Mouse (Mus musculus) telencephalon, adult 2 months (tissue): ENCODE measurements at regions not wholly inside any gene's neighbourhood (a gene's known extent, or its start where the extent isn't known, plus 50 kb on each side); places are given as distances from the start of the nearest gene placed in this dataset.
A peak's percentile ranks its signal among the peaks of the same experiment; 100 is the strongest.

Experiments used
- DNase-seq: peaks from one replicate; pipeline ENCODE4 v3.0.0-alpha.2; 2011; ENCODE audit warnings: low read depth, low spot score

DNA sequence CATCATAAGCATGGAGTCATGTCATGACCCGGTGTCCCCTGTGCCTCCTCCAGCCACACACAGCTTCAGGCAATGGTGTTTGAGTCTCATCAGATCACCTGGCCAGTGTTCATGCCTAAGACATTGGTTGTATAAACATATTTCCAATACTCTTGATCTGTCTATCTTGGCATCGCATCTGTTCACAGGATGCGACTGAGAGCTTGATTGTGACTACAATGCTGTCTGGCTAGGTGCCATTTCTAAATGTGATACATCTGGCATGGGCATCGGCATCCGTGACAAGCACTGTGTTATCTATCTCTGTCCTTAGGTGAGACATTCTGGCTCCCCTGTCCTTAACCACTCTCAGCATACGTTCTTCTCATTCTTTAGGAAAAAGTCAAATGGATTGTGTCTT lies 102.3 kb upstream of the Fut8 start:
- DNase-seq, result no peak

GRCm38 (mm10) chr12:77135067-77135466 lies 102.9 kb upstream of the Fut8 start:
- DNase-seq, result no peak

DNA sequence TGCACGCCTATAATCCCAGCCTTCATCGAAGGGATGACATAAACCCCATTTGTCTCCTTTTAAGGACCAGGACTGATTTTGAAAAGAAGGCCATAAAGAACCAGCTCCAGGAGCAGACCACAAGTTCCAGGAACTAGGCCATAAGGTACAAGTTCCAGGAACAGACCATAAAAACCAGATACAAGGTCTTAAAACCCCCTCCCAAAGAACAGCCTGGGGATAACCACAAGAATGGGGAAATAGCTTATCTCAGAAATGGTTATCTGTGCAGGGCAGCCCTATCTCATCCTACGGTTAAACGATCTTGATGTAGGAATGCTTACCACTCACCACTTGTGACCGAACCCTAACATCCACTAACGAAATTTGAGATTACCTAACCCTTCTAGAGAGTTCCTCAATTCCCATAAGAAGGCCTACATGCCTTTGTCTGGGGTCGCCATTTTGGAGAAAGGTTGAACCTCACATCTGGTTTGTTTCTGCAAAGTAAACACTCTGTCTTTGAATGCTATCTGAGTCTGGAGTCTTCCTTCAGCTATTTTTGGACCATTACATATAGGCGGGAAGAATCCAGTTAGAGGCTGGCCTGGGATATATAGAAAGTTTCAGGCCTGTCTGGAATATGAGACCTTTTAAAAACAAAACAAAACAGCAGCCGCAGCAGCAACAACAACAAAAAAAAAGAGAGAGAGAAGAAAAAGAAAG lies 103.5 kb upstream of the Fut8 start:
- no peak for DNase-seq

GRCm38 (mm10) chr12:77133465-77134305 lies 104.2 kb upstream of the Fut8 start:
- DNase-seq, result no peak

DNA sequence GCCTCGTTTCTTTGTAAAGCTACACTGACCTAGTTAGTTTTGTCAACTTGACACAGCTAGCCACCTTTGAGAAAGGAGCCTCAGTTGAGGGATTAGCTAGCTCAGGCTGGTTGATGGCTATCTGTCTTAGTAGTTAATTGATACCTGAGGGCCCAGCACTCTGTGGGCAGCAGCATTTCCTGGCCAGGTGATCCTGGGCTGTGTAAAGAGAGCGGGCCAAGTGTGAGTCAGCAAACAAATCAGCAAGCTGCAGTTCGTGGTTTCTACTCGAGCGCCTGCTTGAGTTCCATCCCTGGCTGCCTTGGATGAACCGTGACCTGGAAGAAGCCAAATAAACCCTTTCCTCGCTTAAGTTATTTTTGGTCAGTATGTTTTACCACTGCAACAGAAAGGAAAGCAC lies 106.6 kb upstream of the Fut8 start:
- DNase-seq, result no peak

- peak; percentile 22 for DNase-seq
Measured at GRCm38 (mm10) chr12:77130526-77130925, 107.4 kb upstream of the Fut8 start.

GRCm38 (mm10) chr12:77124267-77124666 lies 113.7 kb upstream of the Fut8 start:
- DNase-seq, result no peak

GRCm38 (mm10) chr12:77113516-77113915 lies 124.4 kb upstream of the Fut8 start:
- no peak for DNase-seq

DNA sequence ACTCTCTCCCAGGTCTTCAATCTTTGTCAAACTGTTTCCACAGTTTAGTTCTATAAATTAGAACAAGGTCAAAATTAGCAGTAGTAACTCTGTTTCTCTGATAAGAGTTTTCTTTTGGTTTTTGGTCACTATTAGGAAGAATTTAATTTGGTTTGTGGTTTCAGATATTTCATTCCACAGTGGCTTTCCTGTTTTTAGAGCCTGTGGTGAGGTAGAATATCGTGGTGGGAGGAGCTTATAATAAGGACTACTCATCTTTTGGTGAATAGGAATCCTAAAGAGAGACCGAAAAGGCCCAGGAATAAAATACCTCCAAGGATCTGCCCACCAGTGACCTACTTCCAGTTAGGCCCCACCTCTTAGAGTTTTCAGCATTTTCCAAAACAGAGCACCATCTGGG lies 125.8 kb upstream of the Fut8 start:
- DNase-seq, result no peak

DNA sequence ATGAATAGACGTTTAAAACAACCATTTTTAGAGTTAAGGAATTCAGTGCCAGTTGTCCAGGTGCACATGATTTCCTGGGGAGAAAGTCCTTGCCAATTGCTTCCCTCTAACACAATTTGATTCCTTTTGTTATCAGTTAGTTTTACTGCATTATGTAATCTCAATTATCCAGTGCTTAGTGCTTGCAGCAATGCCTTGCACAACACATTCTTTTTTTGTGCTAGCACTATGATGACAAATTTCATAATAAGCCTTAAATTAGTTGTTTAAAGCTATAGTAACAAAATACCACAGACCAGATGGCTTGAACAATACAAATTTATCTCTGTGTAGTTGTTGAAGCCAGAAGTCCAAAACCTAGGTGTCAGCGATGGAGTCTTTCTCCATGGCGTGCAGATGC lies 130.7 kb upstream of the Fut8 start:
- peak; percentile 41 for DNase-seq

DNA sequence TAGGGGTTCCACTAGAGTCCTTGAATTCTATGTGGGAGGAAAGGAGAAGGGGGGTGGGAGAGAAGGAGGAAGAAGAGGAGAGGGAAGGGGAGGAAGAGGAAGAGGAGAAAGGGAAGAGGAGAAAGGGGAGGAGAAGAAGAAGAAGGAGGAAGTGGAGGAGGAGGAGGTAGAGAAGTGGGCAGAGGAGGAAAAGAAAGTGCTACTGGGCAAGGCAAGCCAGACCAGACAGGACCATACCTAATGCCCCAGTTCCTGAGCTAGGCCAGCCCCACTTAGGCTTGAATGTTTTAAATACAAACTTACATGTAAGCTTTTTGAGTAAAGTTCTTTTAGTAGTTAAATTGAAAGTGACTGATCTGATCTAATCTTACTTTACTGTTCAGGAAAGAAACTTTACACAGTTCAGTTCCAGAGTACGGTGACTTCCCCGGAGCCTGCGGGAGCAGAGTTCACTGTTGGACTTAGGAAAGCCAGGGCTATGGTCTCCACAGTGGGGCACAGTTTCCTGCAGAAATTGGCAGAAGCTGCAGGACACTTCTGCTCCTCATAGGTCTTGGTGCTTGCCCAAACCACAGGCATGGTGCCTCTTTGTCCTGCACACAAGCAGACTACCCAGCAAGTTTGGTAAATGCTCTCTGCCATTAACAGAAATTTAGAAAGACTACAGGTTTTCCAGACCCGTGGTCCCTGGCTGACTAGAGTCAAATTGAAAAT lies 131.9 kb upstream of the Fut8 start:
- no peak for DNase-seq

DNA sequence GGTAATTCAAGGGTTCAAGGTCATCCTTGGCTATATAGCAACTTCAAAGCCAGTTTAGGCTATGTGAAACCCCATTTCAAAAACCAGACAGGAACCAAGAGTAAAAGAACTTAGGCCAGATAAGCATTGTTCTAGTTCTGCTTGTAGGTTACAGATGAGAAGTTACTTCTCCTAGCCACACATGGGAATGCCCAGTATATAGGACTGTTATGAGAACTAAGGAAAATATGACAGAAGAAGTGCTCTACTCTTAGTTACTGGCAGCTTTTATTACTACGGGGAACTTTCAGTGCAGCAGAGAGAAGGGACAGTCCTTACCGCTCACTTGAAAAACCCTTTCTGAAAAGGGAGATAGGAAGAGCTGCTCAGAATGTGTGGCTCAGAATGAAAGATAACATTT lies 137.4 kb upstream of the Fut8 start:
- DNase-seq, result no peak

DNA sequence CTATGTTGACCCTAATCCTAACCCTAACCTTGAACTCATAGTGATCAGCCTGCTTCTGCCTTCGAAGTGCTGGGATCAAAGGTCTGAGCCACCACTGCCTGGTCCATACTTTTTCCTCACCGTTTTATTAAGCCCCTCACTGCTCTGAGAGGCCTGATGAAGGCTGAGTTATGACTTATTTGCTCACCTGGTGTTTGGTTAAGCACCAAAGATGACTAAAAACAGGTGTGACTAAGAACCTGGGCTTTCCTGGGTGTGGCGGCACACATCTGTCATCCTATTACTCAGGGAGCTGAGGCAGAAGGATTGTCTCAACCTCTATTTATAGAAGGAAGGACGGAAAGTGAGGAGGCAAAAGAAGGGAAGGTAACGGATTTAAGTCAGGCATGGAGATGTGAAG lies 137.5 kb upstream of the Max start:
- DNase-seq, result no peak

DNA sequence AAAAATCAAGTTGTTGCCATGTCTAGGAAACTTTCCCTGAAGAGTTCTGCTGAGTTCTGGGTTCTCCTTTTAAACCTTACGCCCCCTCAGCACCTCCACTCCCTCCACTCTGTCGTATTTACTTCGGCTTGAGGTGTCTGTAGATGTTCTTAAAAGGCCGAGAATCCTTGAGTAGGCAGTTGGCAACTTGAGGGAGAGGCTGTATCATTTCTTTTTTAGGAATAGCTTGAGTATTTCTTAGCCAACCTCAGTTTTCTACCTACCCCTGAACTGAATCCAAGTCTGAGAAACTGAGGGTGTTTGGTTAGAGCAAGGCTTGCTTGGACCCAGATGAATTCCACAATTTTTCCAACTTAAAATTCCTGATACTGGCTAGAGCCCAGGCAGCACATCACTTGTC lies 136.8 kb upstream of the Max start:
- DNase-seq, result peak; percentile 84

DNA sequence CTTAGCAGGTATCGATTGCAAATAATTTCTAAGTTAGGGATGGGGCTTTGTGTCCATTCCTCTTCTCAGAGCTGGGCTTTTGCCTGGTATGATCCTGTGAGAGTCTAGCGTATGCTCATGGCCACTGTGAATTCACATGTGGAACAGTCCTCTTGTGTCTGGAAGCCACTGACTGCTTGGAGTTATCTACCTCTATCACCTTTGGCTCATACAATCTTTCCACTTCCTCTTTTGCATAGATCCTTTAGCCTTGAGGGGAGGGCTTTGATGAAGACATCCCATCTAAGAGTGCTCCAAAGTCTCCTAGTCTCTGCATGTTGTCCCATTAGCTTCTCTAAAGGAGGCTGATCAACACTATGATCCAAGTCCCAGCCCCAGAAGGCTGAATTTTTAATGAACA lies 135.8 kb upstream of the Max start:
- no peak for DNase-seq

DNA sequence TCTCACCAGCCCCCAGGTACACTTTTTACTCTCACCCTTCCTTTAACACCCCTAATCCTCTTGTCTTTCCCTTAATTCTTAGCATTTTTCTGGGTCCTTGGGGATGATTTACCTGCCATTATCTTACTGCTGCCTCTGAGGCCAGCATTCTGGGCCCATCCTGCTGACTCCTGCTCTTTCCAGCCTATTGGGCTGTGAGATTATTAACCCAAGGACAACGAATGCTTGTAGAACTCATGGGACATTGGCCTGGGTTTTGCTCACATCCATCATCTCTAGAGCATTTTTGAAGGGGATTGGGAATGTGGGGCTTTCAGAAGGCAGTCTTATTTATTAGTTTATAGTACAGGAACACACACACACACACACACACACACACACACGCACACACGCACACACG lies 134.5 kb upstream of the Max start:
- DNase-seq, result no peak

- DNase-seq, result no peak
Measured at GRCm38 (mm10) chr12:77094999-77095915, 133.3 kb upstream of the Max start.

DNA sequence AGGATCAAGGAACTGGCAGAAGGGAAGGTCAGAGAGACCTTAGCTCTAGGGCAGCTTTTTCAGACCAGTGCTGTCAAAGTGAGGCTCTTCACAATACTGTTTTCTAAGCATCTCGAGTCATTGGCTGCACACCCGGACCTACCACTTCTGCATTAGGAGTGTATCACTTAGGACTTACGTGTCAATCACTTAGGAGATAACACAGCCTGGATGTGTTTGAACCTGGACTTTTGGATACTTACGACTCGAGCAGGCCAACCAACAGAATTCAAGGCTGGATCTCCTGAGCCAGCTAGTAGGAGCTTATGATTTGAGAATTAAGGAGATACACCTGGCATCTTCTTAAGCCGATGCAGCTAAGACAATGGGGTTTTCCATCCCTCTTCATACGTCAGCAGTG lies 132.2 kb upstream of the Max start:
- no peak for DNase-seq

GRCm38 (mm10) chr12:77092741-77093140 lies 130.7 kb upstream of the Max start:
- no peak for DNase-seq

- no peak for DNase-seq
Measured at GRCm38 (mm10) chr12:77092143-77092542, 130.1 kb upstream of the Max start.

DNA sequence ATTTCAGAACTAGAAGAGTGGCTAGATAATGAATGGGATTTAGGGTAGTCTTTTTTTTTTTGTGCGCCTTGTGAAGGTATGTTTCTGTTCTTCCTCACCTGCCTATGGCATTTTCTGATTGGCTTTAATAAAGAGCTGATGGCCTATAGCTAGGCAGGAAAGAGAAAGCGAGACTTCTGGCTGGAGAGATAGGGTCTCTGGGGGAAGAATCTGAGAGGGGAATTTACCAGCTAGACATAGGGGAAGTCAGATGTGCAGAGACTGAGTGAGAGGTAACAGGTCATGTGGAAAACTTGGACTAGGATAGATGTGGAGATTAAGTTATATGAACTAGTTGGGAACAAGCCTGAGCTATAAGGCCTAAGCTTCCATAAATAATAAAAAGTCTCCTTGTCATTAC lies 129.7 kb upstream of the Max start:
- no peak for DNase-seq

- no peak for DNase-seq
Measured at GRCm38 (mm10) chr12:77090525-77090924, 128.5 kb upstream of the Max start.
